Mouse (Mus musculus) intestine, postnatal 0 days (tissue): Measurements from ENCODE around the gene Rps6kc1. TPM values are rescaled to one million over a fixed set of nuclear protein-coding genes. Genes with fewer than 3 reads are reported as not detected.

Experiments
- ATAC-seq: fragments of 200-750 bp; cut with Nextera tagmentation; 2 replicates; pipeline ENCODE4 v1.8.0; 2017; ENCODE audit warnings: mild to moderate bottlenecking, moderate TSS enrichment, moderate library complexity
- H3K27ac ChIP-seq: fragments of 300-500 bp; sonication (generic); 2 replicates; pipeline ENCODE4 v1.5.1; 2014; ENCODE audit warnings: mild to moderate bottlenecking, low read depth, low read length, moderate library complexity
- H3K27me3 ChIP-seq: fragments of 300-500 bp; sonication (generic); replicated peaks from 2 replicates; pipeline ENCODE4 v1.6.1; 2014; ENCODE audit warnings: low read length, mixed read lengths; ENCODE audit not compliant: control insufficient read depth, insufficient read depth
- H3K36me3 ChIP-seq: fragments of 300-500 bp; sonication (generic); 2 replicates; pipeline ENCODE4 v1.6.1; 2014; ENCODE audit warnings: mild to moderate bottlenecking, moderate library complexity; ENCODE audit not compliant: control insufficient read depth, insufficient read depth
- H3K4me1 ChIP-seq: fragments of 300-500 bp; sonication (generic); replicated peaks from 2 replicates; pipeline ENCODE4 v1.6.1; 2014; ENCODE audit warnings: antibody characterized with exemption, low read length, mixed read lengths; ENCODE audit not compliant: control insufficient read depth, insufficient read depth
- H3K4me2 ChIP-seq: fragments of 300-500 bp; sonication (generic); replicated peaks from 2 replicates; pipeline ENCODE4 v1.6.1; 2014; ENCODE audit warnings: low read depth, mild to moderate bottlenecking, moderate library complexity
- H3K4me3 ChIP-seq: fragments of 300-500 bp; sonication (generic); 2 replicates; pipeline ENCODE4 v1.5.1; 2014; ENCODE audit warnings: low read depth, low read length
- H3K9ac ChIP-seq: fragments of 300-500 bp; sonication (generic); 2 replicates; pipeline ENCODE4 v1.6.1; 2014; ENCODE audit warnings: mild to moderate bottlenecking, low read depth, low read length
- H3K9me3 ChIP-seq: fragments of 300-500 bp; sonication (generic); 2 replicates; pipeline ENCODE4 v1.6.1; 2016; ENCODE audit warnings: mixed run types; ENCODE audit not compliant: control insufficient read depth
- CTCF ChIP-seq: sonication (generic); IDR thresholded peaks from 2 replicates; pipeline ENCODE4 v1.5.1; 2016; ENCODE audit warnings: low read depth, mild to moderate bottlenecking, control low read depth, antibody characterized with exemption, moderate library complexity
- WGBS: fragments of 180-500 bp; shearing (Covaris S2); extraction: QIAGEN DNeasy Blood & Tissue Kit; methylation state at CpG from one replicate; pipeline ENCODE4 v1.1.7; 2014; 5-methylcytosine and 5-hydroxymethylcytosine counted together
- polyA plus RNA-seq: library from polyadenylated mRNA; unstranded; fragments of >200 nt; fragmentation: Nextera tagmentation; extraction: Ambion mirVana; gene quantifications from 2 replicates; pipeline ENCODE4 v1.2.1, GENCODE M21; 2015

Gene Rps6kc1
- polyA plus RNA-seq, 1 experiment from 2014 or later = 6.0 TPM

GRCm38 (mm10) chr1:190796745-190797482 is 114.7 kb downstream of the Rps6kc1 start:
- ATAC-seq = no peak
- Histone ChIP-seq H3K9ac (no peak overlapping the region), H3K4me2 (no peak overlapping the region), H3K9me3 (no peaks in the 10 kb centered on the region), H3K27ac (no peak overlapping the region), H3K36me3 (peaks cover 24% of the 10 kb centered on the region), H3K4me3 (no peak overlapping the region), H3K4me1 (no peaks in the 10 kb centered on the region), H3K27me3 (no peaks in the 10 kb centered on the region)
- TF ChIP-seq CTCF = peak; percentile 84
- WGBS = 42% methylated on average over 7 of the region's 7 CpGs

GRCm38 (mm10) chr1:190791638-190792037 is 119.9 kb downstream of the Rps6kc1 start:
- no peak overlapping the region for H3K9ac ChIP-seq
- WGBS = 79% methylated on average over 6 of the region's 6 CpGs
- no peaks in the 10 kb centered on the region for H3K27me3 ChIP-seq
- no peak overlapping the region for H3K4me3 ChIP-seq
- TF ChIP-seq CTCF = no peak
- H3K9me3 ChIP-seq = no peaks in the 10 kb centered on the region
- H3K4me2 ChIP-seq = no peak overlapping the region
- peaks cover 11% of the 10 kb centered on the region for H3K36me3 ChIP-seq
- H3K27ac ChIP-seq = no peak overlapping the region
- no peak for ATAC-seq
- no peaks in the 10 kb centered on the region for H3K4me1 ChIP-seq

GRCm38 (mm10) chr1:190790720-190791119 is 120.8 kb downstream of the Rps6kc1 start:
- no peak for TF ChIP-seq CTCF
- Histone ChIP-seq H3K27me3 (no peaks in the 10 kb centered on the region), H3K9me3 (no peaks in the 10 kb centered on the region), H3K4me3 (no peak overlapping the region), H3K9ac (no peak overlapping the region), H3K4me2 (no peak overlapping the region), H3K27ac (no peak overlapping the region), H3K4me1 (no peaks in the 10 kb centered on the region), H3K36me3 (peaks cover 9% of the 10 kb centered on the region)
- ATAC-seq = no peak
- 88% methylated on average over 6 of the region's 6 CpGs for WGBS

GRCm38 (mm10) chr1:190777660-190778059 is 133.9 kb downstream of the Rps6kc1 start:
- no peak overlapping the region for H3K4me3 ChIP-seq
- TF ChIP-seq CTCF = no peak
- H3K9me3 ChIP-seq = no peaks in the 10 kb centered on the region
- WGBS = 73% methylated on average over 6 of the region's 6 CpGs
- peaks cover 18% of the 10 kb centered on the region for H3K36me3 ChIP-seq
- H3K4me2 ChIP-seq = no peak overlapping the region
- no peak overlapping the region for H3K27ac ChIP-seq
- H3K27me3 ChIP-seq = no peaks in the 10 kb centered on the region
- no peak for ATAC-seq
- H3K9ac ChIP-seq = no peak overlapping the region
- H3K4me1 ChIP-seq = no peaks in the 10 kb centered on the region

- Histone ChIP-seq H3K9ac (no peak overlapping the region), H3K9me3 (no peaks in the 10 kb centered on the region), H3K27ac (no peak overlapping the region), H3K4me2 (no peak overlapping the region), H3K4me1 (no peaks in the 10 kb centered on the region), H3K4me3 (no peak overlapping the region), H3K27me3 (no peaks in the 10 kb centered on the region), H3K36me3 (peaks cover 12% of the 10 kb centered on the region; the same call in 1 of the 2 replicates)
- ATAC-seq = peak; percentile 62
- 62% methylated on average over 9 of the region's 9 CpGs for WGBS
- TF ChIP-seq CTCF = no peak
Measured at GRCm38 (mm10) chr1:190776260-190776659, 135.3 kb downstream of the Rps6kc1 start.

- no peak overlapping the region for H3K27ac ChIP-seq
- H3K4me1 ChIP-seq = no peaks in the 10 kb centered on the region
- H3K4me3 ChIP-seq = no peak overlapping the region
- H3K36me3 ChIP-seq = peaks cover 7% of the 10 kb centered on the region; the same call in 1 of the 2 replicates
- H3K9me3 ChIP-seq = no peaks in the 10 kb centered on the region
- H3K27me3 ChIP-seq = no peaks in the 10 kb centered on the region
- TF ChIP-seq CTCF = no peak
- H3K9ac ChIP-seq = no peak overlapping the region
- no peak for ATAC-seq
- no peak overlapping the region for H3K4me2 ChIP-seq
- 54% methylated on average over 13 of the region's 13 CpGs for WGBS
Measured at GRCm38 (mm10) chr1:190772088-190772885, 139.3 kb downstream of the Rps6kc1 start.
